Mouse (Mus musculus) kidney, adult 2 months (tissue): ENCODE data around the gene Hoxb5. TPM values are rescaled to one million over a fixed set of nuclear protein-coding genes. Genes with fewer than 3 reads are reported as not detected.

Experiments used
- DNase-seq: peaks from one replicate; pipeline ENCODE4 v3.0.0; 2021
- H3K27ac ChIP-seq: fragments of 200-500 bp; 2 replicates; pipeline ENCODE4 v1.5.1; 2012; ENCODE audit warnings: low read depth, low read length, control low read depth, inconsistent platforms; ENCODE audit not compliant: insufficient read depth
- H3K27me3 ChIP-seq: fragments of 200-500 bp; replicated peaks from 2 replicates; pipeline ENCODE4 v1.6.1; 2012; ENCODE audit warnings: mild to moderate bottlenecking, moderate library complexity, low read length, inconsistent platforms; ENCODE audit not compliant: control insufficient read depth, insufficient read depth
- H3K36me3 ChIP-seq: fragments of 200-500 bp; 2 replicates; pipeline ENCODE4 v1.6.1; 2012; ENCODE audit warnings: mild to moderate bottlenecking, moderate library complexity, low read length, inconsistent platforms; ENCODE audit not compliant: control insufficient read depth, insufficient read depth
- H3K4me1 ChIP-seq: fragments of 200-500 bp; 2 replicates; pipeline ENCODE4 v1.6.1; 2011; ENCODE audit warnings: low read length; ENCODE audit not compliant: control insufficient read depth, insufficient read depth
- H3K4me3 ChIP-seq: fragments of 200-500 bp; 2 replicates; pipeline ENCODE4 v1.5.1; 2011; ENCODE audit warnings: mild to moderate bottlenecking, low read depth, low read length, control low read depth; ENCODE audit not compliant: insufficient read depth
- CTCF ChIP-seq: fragments of 200-500 bp; conservative IDR thresholded peaks from 2 replicates; pipeline ENCODE4 v1.5.1; 2011; ENCODE audit warnings: low read depth, mild to moderate bottlenecking, control low read depth, low read length, moderate library complexity, mixed read lengths; ENCODE audit not compliant: insufficient read depth, insufficient read length
- POLR2A ChIP-seq: fragments of 200-500 bp; IDR thresholded peaks from one replicate; pipeline ENCODE4 v1.6.1; 2011; ENCODE audit warnings: low read depth, low read length, control low read depth
- WGBS: fragments of 180-500 bp; shearing (Covaris S2); methylation state at CpG from one replicate; pipeline ENCODE4 v1.1.7; 2018; 5-methylcytosine and 5-hydroxymethylcytosine counted together
- polyA plus RNA-seq: library from polyadenylated mRNA; depleted of rRNA; stranded (reverse); fragments of >200 nt; gene quantifications from 2 replicates; pipeline ENCODE4 v1.2.3, GENCODE M21; 2012

The Hoxb5 gene
- polyA plus RNA-seq, 1 experiment = 7.7 TPM

GRCm38 (mm10) chr11:96259511-96259910 is 43.6 kb upstream of the Hoxb5 start:
- TF ChIP-seq CTCF (no peak), POLR2A (no peak)
- no peak for DNase-seq
- Histone ChIP-seq H3K27ac (peak overlapping the region; percentile 36), H3K36me3 (no peaks in the 10 kb centered on the region), H3K4me3 (no peak overlapping the region), H3K27me3 (no peaks in the 10 kb centered on the region), H3K4me1 (peaks cover 41% of the 10 kb centered on the region)
- WGBS = 11% methylated on average over 1 of the region's 1 CpGs

DNA sequence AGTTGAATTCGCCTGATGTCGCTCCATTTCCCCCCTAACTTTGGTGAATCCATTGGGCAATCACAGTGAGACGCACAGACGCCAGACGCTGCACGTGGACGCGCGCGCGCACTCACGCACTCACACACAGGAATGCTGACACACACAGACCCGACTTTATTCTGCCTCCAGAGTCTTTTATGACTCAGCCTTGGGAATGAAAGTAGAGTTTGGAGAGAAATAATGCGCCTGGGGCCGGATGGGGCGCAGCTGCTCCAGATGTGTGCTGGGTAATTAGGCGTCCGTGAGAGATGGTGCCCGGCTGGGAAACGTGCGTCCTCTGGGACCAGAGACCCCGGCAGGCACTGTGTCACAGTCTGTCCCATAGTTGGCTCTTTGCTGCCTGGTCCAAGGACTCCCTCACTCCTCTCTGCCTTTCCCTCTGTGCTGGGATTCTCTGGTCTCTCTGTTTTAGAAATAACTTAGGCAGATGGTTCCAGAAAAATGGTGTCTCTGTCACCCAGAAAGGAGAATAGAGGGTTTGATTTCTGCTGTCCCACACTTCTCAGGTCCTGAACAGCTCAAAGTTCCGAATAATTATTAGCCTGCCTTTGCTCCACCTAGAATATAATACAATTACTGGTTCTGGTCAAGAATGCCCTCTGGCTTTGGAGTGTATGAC is 42.7 kb upstream of the Hoxb5 start:
- H3K4me3 ChIP-seq = no peak overlapping the region
- H3K27ac ChIP-seq = peak overlapping the region; percentile 1; the same call in 1 of the 2 replicates
- TF ChIP-seq CTCF (no peak), POLR2A (no peak)
- peak; percentile 61 for DNase-seq
- H3K27me3 ChIP-seq = no peaks in the 10 kb centered on the region
- peaks cover 37% of the 10 kb centered on the region for H3K4me1 ChIP-seq
- 23% methylated on average over 23 of the region's 23 CpGs for WGBS
- H3K36me3 ChIP-seq = no peaks in the 10 kb centered on the region

DNA sequence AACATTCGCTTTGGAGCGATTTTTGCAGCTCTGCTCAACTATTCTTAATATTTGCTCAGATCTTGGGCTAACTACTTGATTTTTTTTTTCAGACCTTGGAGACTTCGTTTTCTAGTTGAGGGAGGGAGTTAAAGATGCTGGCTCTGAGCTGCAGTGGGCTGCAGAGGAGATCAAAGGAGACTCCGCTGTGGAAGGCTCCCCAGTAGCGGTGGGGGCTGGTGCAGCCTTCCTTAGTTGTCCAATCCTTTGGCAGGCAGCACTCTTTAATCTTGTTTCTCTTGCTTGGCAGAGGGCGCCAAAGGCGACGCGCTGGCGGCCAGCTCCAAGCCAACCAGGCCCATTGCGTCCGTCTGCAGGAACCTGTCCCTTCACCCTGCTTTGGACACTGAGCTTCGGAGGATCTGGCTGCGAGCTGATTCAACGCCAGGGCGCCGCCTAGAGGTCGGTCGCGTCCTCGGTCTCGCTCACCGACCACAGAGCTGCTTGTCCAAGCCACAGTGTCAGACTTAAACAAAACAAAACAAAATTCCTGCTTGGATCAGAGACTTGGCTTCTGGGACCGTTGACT is 41.7 kb upstream of the Hoxb5 start:
- Histone ChIP-seq H3K27ac (peak overlapping the region; percentile 48), H3K27me3 (no peaks in the 10 kb centered on the region), H3K36me3 (no peaks in the 10 kb centered on the region), H3K4me3 (no peak overlapping the region), H3K4me1 (peaks cover 40% of the 10 kb centered on the region)
- peak; percentile 96 for DNase-seq
- 8% methylated on average over 24 of the region's 24 CpGs for WGBS
- TF ChIP-seq POLR2A = no peak
- peak; percentile 78 for TF ChIP-seq CTCF

DNA sequence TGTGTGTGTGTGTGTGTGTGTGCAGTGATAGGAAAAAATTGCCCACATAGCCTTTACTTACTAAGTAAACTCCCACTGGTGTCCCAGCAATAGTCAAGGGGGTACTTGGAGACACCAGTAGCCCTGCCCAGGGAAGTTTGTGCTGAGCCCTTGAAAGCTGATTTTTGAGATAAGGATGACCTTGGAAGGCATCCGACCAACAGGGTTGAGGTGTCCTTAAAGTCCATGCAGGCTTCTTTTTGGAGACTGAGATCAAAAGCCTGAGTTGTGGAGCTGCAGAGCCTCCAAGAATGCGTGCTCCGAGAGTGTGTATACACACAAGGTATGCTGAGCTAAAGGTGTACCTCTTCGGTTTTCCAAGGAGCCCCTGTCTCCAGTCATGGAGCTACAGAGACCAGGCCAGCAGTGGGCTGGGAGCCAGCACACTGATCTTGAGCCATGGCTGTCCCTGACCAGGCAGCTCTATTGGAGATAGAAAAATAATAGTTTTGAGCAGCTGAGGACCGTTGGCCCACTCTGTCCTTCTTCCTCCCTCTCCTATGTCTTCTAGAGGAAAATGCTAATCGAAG is 40.8 kb upstream of the Hoxb5 start:
- TF ChIP-seq POLR2A (no peak), CTCF (no peak)
- H3K27me3 ChIP-seq = no peaks in the 10 kb centered on the region
- no peaks in the 10 kb centered on the region; the same call in 1 of the 2 replicates for H3K36me3 ChIP-seq
- H3K4me3 ChIP-seq = no peak overlapping the region
- H3K27ac ChIP-seq = no peak overlapping the region
- DNase-seq = peak; percentile 17
- WGBS = 54% methylated on average over 6 of the region's 6 CpGs
- peaks cover 34% of the 10 kb centered on the region for H3K4me1 ChIP-seq

DNA sequence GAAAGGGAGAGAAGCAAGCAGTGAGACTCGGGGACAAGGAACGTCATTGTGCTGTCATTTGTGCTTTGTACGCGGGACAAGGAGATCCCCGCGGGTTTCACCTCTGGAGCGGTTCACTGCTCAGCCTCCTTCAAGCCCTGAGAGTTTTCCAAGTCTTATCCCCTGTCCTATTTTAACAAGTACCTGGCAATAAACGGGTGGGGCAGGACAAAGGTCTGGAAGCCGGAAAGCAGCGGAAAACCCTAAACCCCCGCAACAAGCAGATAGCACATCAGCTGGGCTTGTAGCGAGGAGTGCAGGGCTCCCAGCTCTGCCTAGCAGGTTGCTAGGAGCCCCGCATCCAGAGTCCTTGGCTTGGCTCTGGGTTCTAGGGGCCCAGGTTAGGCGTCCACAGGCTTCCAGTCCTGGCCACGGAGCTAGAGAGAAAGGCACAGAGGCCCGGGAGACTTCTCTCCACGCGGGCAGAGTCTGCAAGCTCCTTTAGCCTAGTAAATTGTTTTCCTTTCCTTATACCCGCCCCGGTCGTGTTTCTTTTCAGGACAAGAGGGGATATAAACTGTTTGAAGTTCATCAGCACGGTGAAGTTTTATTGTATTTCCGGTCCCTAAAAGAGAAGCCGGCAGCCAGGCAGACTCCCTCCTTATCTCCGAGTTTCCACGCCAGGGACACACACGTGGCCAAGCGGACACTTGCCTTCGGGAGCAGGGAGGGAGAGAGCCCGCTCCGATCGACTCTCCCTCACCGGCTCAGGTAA is 39.3 kb upstream of the Hoxb5 start:
- H3K4me1 ChIP-seq = peaks cover 22% of the 10 kb centered on the region
- DNase-seq = peak; percentile 26
- 38% methylated on average over 33 of the region's 33 CpGs for WGBS
- no peaks in the 10 kb centered on the region for H3K27me3 ChIP-seq
- H3K36me3 ChIP-seq = no peaks in the 10 kb centered on the region; the same call in 1 of the 2 replicates
- H3K4me3 ChIP-seq = no peak overlapping the region
- H3K27ac ChIP-seq = no peak overlapping the region; the same call in 1 of the 2 replicates
- TF ChIP-seq POLR2A (no peak), CTCF (no peak)

DNA sequence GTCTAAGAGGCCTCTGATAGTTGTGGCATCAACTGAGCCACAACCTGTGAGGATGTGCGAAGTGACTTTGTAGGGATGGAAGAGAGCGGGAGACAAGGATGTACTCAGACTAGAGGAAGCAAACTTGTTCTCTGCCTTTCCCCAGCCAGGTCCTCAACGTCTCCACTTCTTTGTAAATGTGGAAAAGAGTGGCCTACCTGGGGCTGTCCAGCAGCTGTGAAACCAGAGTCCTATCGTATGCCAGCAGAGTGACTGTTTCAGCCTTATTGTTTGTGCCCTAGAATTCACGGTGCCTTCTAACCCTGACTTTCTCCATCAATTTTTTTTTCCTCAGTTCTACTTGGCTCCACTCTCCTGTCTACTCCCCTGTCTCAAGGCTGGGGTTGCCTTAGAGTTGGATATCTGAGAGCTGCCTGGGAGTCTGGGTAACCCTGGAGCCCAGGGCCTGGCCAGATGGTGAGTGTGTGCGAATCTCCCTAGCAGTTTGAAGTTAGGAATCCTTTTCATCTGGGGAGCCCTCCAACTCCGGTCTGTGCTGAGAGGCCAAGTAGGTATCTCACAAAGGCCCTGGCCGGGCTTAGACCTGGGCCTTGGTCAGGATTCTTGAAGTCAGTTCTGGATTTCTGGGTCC is 38.6 kb upstream of the Hoxb5 start:
- no peak for TF ChIP-seq POLR2A
- no peak for TF ChIP-seq CTCF
- no peaks in the 10 kb centered on the region; the same call in 1 of the 2 replicates for H3K36me3 ChIP-seq
- H3K4me1 ChIP-seq = peaks cover 21% of the 10 kb centered on the region
- WGBS = 82% methylated on average over 8 of the region's 8 CpGs
- no peak overlapping the region for H3K4me3 ChIP-seq
- H3K27me3 ChIP-seq = no peaks in the 10 kb centered on the region
- peak overlapping the region; percentile 13; the same call in 1 of the 2 replicates for H3K27ac ChIP-seq
- DNase-seq = no peak
